Mouse (Mus musculus) T-cell, adult 2 months (primary cell): ENCODE measurements at regions not wholly inside any gene's neighbourhood (a gene's known extent, or its start where the extent isn't known, plus 50 kb on each side); places are given as distances from the start of the nearest gene placed in this dataset.

Experiments
- DNase-seq: peaks from one replicate; pipeline ENCODE4 v3.0.0; 2022; ENCODE audit warnings: low spot score

GRCm38 (mm10) chr11:31783506-31784063 is 88.4 kb upstream of the Cpeb4 start:
- no peak for DNase-seq

- no peak for DNase-seq
These were observed 87.6 kb upstream of the Cpeb4 start for GRCm38 (mm10) chr11:31784332-31784901.

GRCm38 (mm10) chr11:31785160-31785559 is 86.9 kb upstream of the Cpeb4 start:
- DNase-seq, result no peak

- DNase-seq, result no peak
These were observed 84.6 kb upstream of the Cpeb4 start for GRCm38 (mm10) chr11:31787376-31787775.

GRCm38 (mm10) chr11:31787917-31788703 is 83.9 kb upstream of the Cpeb4 start:
- DNase-seq, result no peak

- DNase-seq, result no peak
These were observed 82.0 kb upstream of the Cpeb4 start for GRCm38 (mm10) chr11:31789967-31790366.

- no peak for DNase-seq
These were observed 80.7 kb upstream of the Cpeb4 start for GRCm38 (mm10) chr11:31791264-31791663.

- no peak for DNase-seq
These were observed 76.9 kb upstream of the Cpeb4 start for GRCm38 (mm10) chr11:31795084-31795483.

GRCm38 (mm10) chr11:31796245-31796644 is 75.8 kb upstream of the Cpeb4 start:
- no peak for DNase-seq

- no peak for DNase-seq
These were observed 70.4 kb upstream of the Cpeb4 start for GRCm38 (mm10) chr11:31801575-31801974.

- no peak for DNase-seq
These were observed 68.6 kb upstream of the Cpeb4 start for GRCm38 (mm10) chr11:31803319-31803891.

- DNase-seq, result no peak
These were observed 67.5 kb upstream of the Cpeb4 start for GRCm38 (mm10) chr11:31804518-31804917.

GRCm38 (mm10) chr11:31807461-31808215 is 64.4 kb upstream of the Cpeb4 start:
- no peak for DNase-seq

GRCm38 (mm10) chr11:31808216-31808838 is 63.7 kb upstream of the Cpeb4 start:
- no peak for DNase-seq

GRCm38 (mm10) chr11:31810011-31810786 is 61.8 kb upstream of the Cpeb4 start:
- no peak for DNase-seq

- DNase-seq, result no peak
These were observed 59.8 kb upstream of the Cpeb4 start for GRCm38 (mm10) chr11:31812215-31812614.

- DNase-seq, result no peak
These were observed 57.4 kb upstream of the Cpeb4 start for GRCm38 (mm10) chr11:31814616-31815015.

GRCm38 (mm10) chr11:31815855-31816488 is 56.0 kb upstream of the Cpeb4 start:
- no peak for DNase-seq

- DNase-seq, result no peak
These were observed 54.0 kb upstream of the Cpeb4 start for GRCm38 (mm10) chr11:31818032-31818431.

GRCm38 (mm10) chr11:31819964-31820363 is 52.0 kb upstream of the Cpeb4 start:
- DNase-seq, result no peak
